Mouse (Mus musculus): ENCODE results near the gene Gm49673.
"Not testable (repeated sequence)": the region's sequence is repeated elsewhere in the genome, so short reads cannot be mapped to it uniquely, and the experiment has no call there.

DNA sequence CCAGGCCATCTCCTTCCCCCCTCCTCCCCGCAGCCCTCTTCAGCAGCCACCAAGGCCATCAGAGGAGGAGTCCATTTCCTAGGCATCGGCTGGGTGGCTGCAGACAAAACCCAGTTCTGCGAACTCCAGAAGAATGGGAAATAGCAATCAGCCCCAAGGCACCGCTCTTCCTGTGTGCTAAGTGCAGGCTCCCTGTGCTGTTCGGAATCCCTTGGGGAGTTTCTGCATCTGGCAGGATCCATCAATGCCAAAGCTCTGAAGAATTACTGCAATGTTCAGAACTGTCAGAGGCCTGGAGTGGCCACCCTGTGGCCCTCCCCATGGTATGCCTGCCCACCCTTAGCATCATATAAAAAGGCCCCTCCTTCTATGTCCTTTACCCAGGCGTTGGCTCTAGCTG is 110.6 kb downstream of the Gm49673 start:
- TF ChIP-seq CTCF (IDR thresholded peaks at IDR 0.05; ENCODE audit: control insufficient read depth, insufficient read depth, low read length); POLR2A (IDR thresholded peaks at IDR 0.05; ENCODE audit: borderline replicate concordance, control insufficient read depth, low read depth, low read length): not testable (repeated sequence)
